Mouse (Mus musculus): ENCODE data around the gene Dpy19l3.

DNA sequence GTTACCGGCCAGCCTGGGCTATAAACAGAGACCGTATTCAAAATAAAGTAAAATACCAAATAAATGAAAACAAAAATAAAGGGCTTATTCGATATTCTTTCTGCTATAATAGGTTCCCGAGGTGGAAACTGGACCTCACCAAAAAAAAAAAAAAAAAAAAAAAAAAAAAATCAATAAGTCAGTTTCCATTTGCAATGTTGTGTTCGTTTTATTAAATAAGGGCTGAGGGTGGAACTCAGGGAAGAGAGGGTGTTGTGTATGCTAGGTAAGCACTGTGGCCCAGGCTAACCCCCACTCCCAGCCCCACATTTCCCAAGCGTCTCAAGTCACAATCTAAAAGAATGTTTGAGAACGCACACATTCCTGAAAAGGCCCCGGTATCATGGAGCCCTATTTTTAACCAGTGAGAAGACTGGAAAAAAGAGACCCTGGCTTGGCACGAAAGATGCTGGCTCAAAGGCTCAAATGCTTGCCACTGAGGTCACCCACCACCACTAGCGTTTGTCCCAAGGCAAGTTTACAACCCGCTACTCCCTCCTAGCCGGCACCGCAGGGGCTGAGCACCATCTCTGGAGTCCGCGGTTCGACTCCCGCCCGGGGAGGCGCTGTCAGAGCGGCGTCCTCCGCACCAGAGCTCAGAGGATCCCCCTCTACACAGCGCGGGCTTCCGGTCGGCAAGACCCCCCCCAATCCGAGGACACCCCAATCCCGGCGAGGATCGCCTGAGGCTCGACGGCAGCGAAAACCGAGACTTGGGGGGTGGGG lies 107.8 kb downstream of the Dpy19l3 start:
- TF ChIP-seq CTCF (IDR thresholded peaks at IDR 0.05; ENCODE audit: insufficient read depth, low read depth, low read length) (no peak), POLR2A (IDR thresholded peaks at IDR 0.05; ENCODE audit: insufficient read depth, low read depth, low read length) (no peak)

Measured in olfactory bulb, adult 2 months (tissue).